Mouse (Mus musculus): ENCODE measurements at regions not wholly inside any gene's neighbourhood (a gene's known extent, or its start where the extent isn't known, plus 50 kb on each side); places are given as distances from the start of the nearest gene placed in this dataset.

- DNase-seq (ENCODE audit: extremely low spot score): no peak
Measured at GRCm38 (mm10) chr1:13941351-13941750, 2151.8 kb downstream of the 4930444P10Rik start.

- DNase-seq (ENCODE audit: extremely low spot score): no peak
Measured at GRCm38 (mm10) chr1:13938344-13938743, 2154.8 kb downstream of the 4930444P10Rik start.

- no peak for DNase-seq (ENCODE audit: extremely low spot score)
Measured at GRCm38 (mm10) chr1:13935938-13936491, 2157.1 kb downstream of the 4930444P10Rik start.

DNA sequence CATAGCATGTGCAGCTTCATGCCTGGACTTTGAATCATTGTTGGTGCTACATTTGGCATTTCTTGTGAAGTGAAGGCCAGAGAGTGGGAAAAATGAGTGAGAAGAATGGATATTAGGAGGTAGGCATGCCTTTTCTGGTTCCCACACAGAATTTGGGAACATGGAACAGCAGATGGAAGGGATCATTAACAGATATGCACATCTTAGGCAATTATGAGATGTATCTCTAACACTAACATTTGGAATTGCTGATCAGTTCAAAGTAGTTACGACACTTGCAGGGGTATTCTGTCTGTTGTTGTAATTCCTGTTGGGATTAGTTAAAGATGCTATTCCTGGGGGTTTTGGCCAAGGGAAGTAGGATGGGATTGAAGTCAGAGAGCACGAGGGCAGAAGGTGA is 2164.4 kb downstream of the 4930444P10Rik start:
- no peak for DNase-seq (ENCODE audit: extremely low spot score)

- no peak for DNase-seq (ENCODE audit: extremely low spot score)
Measured at GRCm38 (mm10) chr1:13927964-13928363, 2165.2 kb downstream of the 4930444P10Rik start.

DNA sequence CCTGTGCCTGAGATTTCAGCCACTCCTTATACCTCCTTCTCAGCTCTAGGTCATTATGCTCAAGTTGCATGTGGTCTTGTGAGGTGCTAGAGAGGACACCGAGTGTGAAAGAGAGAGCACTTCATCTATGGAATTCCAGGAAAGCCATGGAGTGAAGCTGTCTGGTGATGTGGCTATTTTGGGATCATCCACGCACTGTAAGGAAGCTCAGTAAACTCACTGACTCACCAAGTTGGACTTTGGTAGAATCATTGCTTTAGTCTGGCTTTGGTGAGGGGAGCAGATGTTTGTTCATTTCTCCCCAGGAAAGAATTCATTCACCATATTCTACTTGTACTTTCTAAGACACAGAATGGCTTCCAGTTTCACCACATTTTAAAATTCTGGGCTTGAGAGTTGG is 2167.1 kb downstream of the 4930444P10Rik start:
- no peak for DNase-seq (ENCODE audit: extremely low spot score)

GRCm38 (mm10) chr1:13915216-13915615 is 2177.9 kb downstream of the 4930444P10Rik start:
- no peak for DNase-seq (ENCODE audit: extremely low spot score)

DNA sequence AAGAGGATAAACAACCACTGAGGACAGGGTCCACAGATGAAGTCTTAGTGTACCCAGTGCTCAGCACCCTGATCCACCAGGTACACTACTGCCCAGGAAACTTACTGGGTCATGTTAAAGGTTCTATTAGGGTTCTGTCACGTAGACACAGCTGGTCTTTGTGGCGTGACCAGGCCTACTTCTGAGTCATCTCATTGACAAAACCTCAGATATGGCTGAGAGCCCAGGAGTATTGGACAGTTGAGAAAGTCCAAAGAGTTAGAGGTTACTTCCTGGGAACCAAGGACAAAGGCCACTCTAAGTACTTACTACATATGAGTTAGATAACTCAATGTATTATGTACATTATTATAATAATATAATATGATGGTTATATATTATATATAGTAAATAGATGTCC is 2214.0 kb downstream of the 4930444P10Rik start:
- DNase-seq (ENCODE audit: extremely low spot score): no peak

DNA sequence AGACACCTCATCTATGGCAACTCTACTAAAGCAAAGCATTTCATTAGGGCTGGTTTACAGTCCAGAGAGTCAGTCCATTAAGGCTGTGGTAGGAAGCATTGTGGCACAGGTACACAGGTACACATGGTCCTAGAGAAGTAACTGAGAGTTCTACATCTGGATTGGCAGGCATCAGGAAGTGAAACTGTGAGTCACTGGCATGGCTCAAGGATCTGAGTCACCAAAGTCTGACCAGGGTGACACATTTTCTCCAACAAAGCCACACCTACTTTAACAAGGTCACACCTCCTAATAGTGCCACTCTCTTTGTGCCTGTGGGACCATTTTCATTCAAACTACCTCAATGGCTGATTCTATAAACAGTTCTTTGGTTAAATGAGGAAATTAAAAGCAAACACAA is 2219.2 kb downstream of the 4930444P10Rik start:
- no peak for DNase-seq (ENCODE audit: extremely low spot score)

DNA sequence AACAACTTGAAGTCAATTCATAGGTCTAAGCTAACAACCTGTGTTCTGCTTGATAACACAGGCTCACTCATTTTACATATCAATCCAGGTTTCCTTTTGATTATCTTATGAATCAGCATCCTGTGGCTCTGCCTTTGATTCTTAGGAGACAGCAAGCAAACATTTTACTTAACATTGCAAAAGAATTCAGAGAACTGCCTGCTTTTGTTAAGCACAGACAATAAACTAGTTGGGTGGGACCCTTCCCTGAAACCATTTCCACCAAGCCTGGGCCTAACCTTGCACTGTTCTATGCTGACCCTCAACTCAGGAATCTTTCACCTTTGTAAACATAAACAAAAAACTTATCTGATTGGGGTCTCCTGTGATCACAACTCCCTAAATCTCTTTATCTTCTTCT is 2220.6 kb downstream of the 4930444P10Rik start:
- DNase-seq (ENCODE audit: extremely low spot score): no peak

DNA sequence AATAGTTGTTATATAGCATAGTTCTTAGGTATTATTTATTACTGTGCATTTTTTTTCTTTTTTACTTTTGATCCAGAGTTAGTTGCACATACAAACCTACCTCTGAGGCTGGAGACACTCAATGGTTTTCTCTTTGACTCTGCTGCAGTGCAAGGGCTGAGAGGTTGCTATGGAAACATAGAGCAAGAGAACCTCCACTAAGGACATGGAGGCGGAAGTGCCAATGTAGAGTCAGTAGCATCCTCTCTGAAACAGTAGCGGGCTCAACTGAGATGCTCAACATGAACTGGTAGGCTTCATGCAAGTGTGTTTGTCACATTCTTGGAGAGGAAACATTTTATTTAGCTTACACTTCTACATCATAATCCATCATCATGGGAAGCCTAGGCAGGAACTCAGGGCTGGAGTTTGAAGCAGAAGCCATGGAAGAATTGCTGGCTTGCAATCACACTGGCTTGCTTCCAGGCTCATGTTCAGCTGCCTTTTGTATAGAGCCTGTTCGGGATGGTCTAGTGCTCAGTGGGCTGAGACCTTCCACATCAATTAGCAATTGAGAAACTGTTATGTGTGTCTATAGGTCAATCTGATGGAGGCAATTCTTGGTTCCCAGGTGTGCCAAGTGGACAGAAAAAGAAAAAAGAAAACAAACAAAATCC is 2222.4 kb downstream of the 4930444P10Rik start:
- no peak for DNase-seq (ENCODE audit: extremely low spot score)

- no peak for DNase-seq (ENCODE audit: extremely low spot score)
Measured at GRCm38 (mm10) chr1:13865713-13866112, 2227.4 kb downstream of the 4930444P10Rik start.

GRCm38 (mm10) chr1:13863712-13864111 is 2229.4 kb downstream of the 4930444P10Rik start:
- DNase-seq (ENCODE audit: extremely low spot score): no peak

- DNase-seq (ENCODE audit: extremely low spot score): peak; percentile 37
Measured at GRCm38 (mm10) chr1:13861070-13861511, 2232.0 kb downstream of the 4930444P10Rik start.

- DNase-seq (ENCODE audit: extremely low spot score): no peak
Measured at GRCm38 (mm10) chr1:13860469-13860868, 2232.7 kb downstream of the 4930444P10Rik start.

DNA sequence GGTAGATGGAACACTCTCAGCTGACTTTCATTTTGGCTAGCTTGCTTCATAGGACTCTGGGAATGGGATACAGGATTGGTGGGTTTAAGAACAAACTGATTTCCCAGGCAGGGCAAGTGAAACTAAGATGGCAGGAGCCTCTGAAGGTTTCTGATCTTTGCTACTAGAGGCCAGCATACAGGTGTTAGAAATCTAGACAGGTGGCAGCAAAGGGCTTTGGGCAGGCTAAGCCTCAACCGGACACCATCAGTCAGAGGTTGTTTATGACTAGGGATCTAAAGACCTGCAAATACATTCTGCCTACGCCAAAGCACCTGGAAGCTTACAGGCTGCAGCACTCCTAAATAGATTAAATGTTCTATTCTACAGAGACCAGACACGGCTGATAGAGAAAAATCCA is 2233.4 kb downstream of the 4930444P10Rik start:
- no peak for DNase-seq (ENCODE audit: extremely low spot score)

DNA sequence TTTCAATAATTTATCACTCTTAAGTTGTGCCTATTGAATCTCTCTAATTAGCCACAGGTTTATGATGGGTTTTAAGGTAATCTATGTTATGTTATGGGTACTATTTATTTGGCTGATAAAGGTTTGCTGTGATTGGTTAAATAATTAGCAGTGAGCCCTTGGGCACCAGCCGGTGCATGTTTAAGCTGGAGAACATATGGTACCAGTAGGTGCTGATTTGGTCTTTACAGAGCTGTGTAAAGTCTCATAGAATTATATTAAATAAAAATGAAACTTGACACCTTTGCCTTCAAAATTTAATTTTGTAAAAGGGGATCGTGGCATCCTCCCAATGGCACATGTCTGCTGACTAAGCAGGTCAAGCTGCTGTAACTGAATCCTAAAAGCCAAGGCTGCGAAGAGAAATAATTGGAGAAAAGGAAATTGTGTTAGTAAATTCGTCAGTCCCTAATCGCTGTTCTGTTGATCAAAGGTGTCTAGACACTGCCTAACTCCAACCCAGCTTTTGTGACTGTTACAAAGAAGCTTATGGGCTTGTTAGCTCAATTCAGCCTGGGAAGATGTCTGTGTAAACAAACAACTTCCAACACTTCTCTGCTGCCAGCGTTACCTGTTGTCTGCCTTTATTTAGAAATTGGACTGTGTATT is 2234.6 kb downstream of the 4930444P10Rik start:
- no peak for DNase-seq (ENCODE audit: extremely low spot score)

DNA sequence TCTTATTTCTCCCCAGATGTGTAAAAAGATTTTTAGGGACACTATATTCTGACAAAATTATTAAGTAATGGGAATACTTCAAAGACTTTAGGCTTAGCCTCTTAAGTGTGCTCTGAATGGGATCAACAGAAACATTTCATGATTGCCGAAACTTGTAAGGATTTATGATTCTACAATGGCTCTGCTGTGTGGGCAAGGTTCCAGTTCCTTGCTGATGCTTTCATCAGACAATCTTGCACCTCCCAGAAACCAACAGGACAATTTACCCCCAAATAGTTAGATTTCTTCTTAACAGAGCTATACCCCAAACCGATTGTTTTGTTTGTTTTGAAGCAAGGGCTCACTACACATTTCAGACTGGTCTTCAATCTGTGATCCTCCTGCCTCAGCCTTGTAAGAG is 2236.1 kb downstream of the 4930444P10Rik start:
- DNase-seq (ENCODE audit: extremely low spot score): no peak

DNA sequence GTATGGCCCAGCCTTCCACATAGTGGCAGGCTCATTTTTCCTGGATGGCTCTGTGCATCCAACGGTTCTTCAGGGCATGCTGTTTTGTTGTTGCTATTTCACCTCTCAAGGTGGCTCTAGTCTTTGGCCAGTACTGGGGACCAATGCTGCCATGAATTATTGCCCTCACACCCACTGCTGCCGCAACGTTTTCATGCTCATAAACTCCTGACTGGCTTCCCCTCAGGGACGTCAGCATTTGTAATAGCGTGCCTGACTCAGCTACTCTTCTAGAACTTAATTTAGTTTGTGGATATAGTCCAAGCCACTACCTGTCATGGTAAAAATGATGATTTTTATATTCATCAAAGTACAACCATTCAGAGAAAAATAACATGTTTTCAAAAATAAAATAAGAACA is 2242.0 kb downstream of the 4930444P10Rik start:
- no peak for DNase-seq (ENCODE audit: extremely low spot score)

- no peak for DNase-seq (ENCODE audit: extremely low spot score)
Measured at GRCm38 (mm10) chr1:13849071-13849470, 2244.1 kb downstream of the 4930444P10Rik start.

GRCm38 (mm10) chr1:13846336-13846865 is 2246.7 kb downstream of the 4930444P10Rik start:
- DNase-seq (ENCODE audit: extremely low spot score): no peak

DNA sequence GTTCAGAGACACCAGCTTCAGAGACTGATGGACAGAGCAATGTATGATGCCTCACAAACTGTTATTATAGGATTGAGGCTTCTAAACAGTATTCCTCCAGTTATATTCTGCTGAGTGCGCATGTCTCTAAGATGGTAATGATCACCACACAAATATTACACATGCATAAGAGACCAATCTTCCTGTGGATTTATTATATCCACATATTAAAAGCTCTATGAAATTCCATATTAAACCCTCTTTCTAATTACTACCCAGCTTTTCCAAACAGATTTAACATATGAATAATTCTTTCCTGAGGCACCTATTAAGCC is 2252.9 kb downstream of the 4930444P10Rik start:
- DNase-seq (ENCODE audit: extremely low spot score): no peak
